Mouse (Mus musculus) CH12.LX (cell line): ENCODE measurements around the gene Sod2. TPM values are rescaled to one million over a fixed set of nuclear protein-coding genes. Genes with fewer than 3 reads are reported as not detected.

Experiments
- DNase-seq: peaks from one replicate; pipeline ENCODE4 v3.0.0-alpha.2; 2013; ENCODE audit errors: extremely low read depth
- H3K27ac ChIP-seq: 2 replicates; pipeline ENCODE4 v1.5.1; 2012; ENCODE audit warnings: low read depth, mild to moderate bottlenecking, control low read depth, moderate library complexity; ENCODE audit not compliant: insufficient read depth
- H3K27me3 ChIP-seq: replicated peaks from 2 replicates; pipeline ENCODE3; 2012; ENCODE audit warnings: inconsistent platforms
- H3K36me3 ChIP-seq, 2 experiments: replicated peaks in 1 of 2; 2 replicates each; pipeline versions ENCODE3 to v1.6.1; 2012; ENCODE audit warnings: inconsistent platforms in 1 of 2, low read length in 1 of 2, mild to moderate bottlenecking in 1 of 2, mixed read lengths in 1 of 2, moderate library complexity in 1 of 2; ENCODE audit not compliant: control insufficient read depth in 1 of 2, insufficient read depth in 1 of 2
- H3K4me1 ChIP-seq, 2 experiments: 2 replicates each; pipeline ENCODE4 v1.6.1; 2012; ENCODE audit warnings: inconsistent platforms in 1 of 2, moderate library complexity in 1 of 2; ENCODE audit not compliant: insufficient read depth in 2 of 2, control insufficient read depth in 1 of 2
- H3K4me2 ChIP-seq: 2 replicates; pipeline ENCODE4 v1.6.1; 2012; ENCODE audit warnings: low read depth, mild to moderate bottlenecking, control low read depth; ENCODE audit not compliant: poor library complexity, insufficient read depth, severe bottlenecking
- H3K4me3 ChIP-seq, 3 experiments: fragments of 150-350 bp in 1 of 3; sonication (generic) in 1 of 3; replicated peaks in 1 of 3; 2 replicates each; pipeline versions ENCODE3 to v1.5.1; 2011 to 2012; ENCODE audit warnings: low read depth in 2 of 3, low read length in 2 of 3, mild to moderate bottlenecking in 2 of 3, moderate library complexity in 2 of 3, control low read depth in 1 of 3, improper control_type of control experiment in 1 of 3, inconsistent platforms in 1 of 3, mixed read lengths in 1 of 3; ENCODE audit not compliant: poor library complexity in 1 of 3
- H3K79me2 ChIP-seq: replicated peaks from 2 replicates; pipeline ENCODE4 v1.6.1; 2012; ENCODE audit warnings: mild to moderate bottlenecking, moderate library complexity; ENCODE audit not compliant: control insufficient read depth, poor library complexity, insufficient read depth, severe bottlenecking; ENCODE audit errors: extremely low read depth
- H3K9ac ChIP-seq: 2 replicates; pipeline ENCODE4 v1.6.1; 2012; ENCODE audit warnings: low read depth, mild to moderate bottlenecking, control low read depth, moderate library complexity; ENCODE audit not compliant: insufficient read depth
- H3K9me3 ChIP-seq: replicated peaks from 2 replicates; pipeline ENCODE3; 2012; ENCODE audit warnings: low read length, inconsistent platforms, mixed read lengths
- BHLHE40 ChIP-seq: IDR thresholded peaks from 2 replicates; pipeline ENCODE4 v1.6.1; 2011; ENCODE audit warnings: mild to moderate bottlenecking, low read depth, low read length, improper control_type of control experiment
- CHD1 ChIP-seq: IDR thresholded peaks from 2 replicates; pipeline ENCODE4 v1.6.1; 2012; ENCODE audit warnings: low read depth, low read length, improper control_type of control experiment, inconsistent platforms
- CHD2 ChIP-seq: IDR thresholded peaks from 2 replicates; pipeline ENCODE4 v1.6.1; 2011; ENCODE audit warnings: low read length, improper control_type of control experiment
- E2F4 ChIP-seq: IDR thresholded peaks from 2 replicates; pipeline ENCODE4 v1.6.1; 2011; ENCODE audit warnings: low read depth, low read length, improper control_type of control experiment; ENCODE audit not compliant: insufficient replicate concordance
- ELF1 ChIP-seq: IDR thresholded peaks from 2 replicates; pipeline ENCODE4 v1.6.1; 2014; ENCODE audit warnings: low read depth, mild to moderate bottlenecking, inconsistent platforms, low read length, improper control_type of control experiment
- EP300 ChIP-seq: IDR thresholded peaks from 2 replicates; pipeline ENCODE4 v1.6.1; 2011; ENCODE audit warnings: low read length, improper control_type of control experiment
- ETS1 ChIP-seq: conservative IDR thresholded peaks from 2 replicates; pipeline ENCODE4 v1.6.1; 2012; ENCODE audit warnings: low read depth, mild to moderate bottlenecking, inconsistent platforms, low read length, improper control_type of control experiment, moderate library complexity
- GABPA ChIP-seq: IDR thresholded peaks from 2 replicates; pipeline ENCODE4 v1.6.1; 2012; ENCODE audit warnings: low read depth, low read length, improper control_type of control experiment, inconsistent platforms; ENCODE audit not compliant: insufficient replicate concordance
- HCFC1 ChIP-seq: IDR thresholded peaks from 2 replicates; pipeline ENCODE4 v1.6.1; 2012; ENCODE audit warnings: low read depth, mild to moderate bottlenecking, inconsistent platforms, low read length, improper control_type of control experiment
- IRF4 ChIP-seq: IDR thresholded peaks from 2 replicates; pipeline ENCODE4 v1.6.1; 2014; ENCODE audit warnings: low read depth, mild to moderate bottlenecking, inconsistent platforms, low read length, improper control_type of control experiment
- JUN ChIP-seq: IDR thresholded peaks from 2 replicates; pipeline ENCODE4 v1.6.1; 2011; ENCODE audit warnings: low read depth, mild to moderate bottlenecking, low read length, improper control_type of control experiment, moderate library complexity; ENCODE audit not compliant: insufficient read depth
- JUND ChIP-seq: conservative IDR thresholded peaks from 2 replicates; pipeline ENCODE4 v1.6.1; 2011; ENCODE audit warnings: low read depth, low read length, improper control_type of control experiment
- KAT2A ChIP-seq: IDR thresholded peaks from 2 replicates; pipeline ENCODE4 v1.6.1; 2012; ENCODE audit warnings: low read length, improper control_type of control experiment, inconsistent platforms; ENCODE audit not compliant: insufficient replicate concordance
- MAFK ChIP-seq: IDR thresholded peaks from 2 replicates; pipeline ENCODE4 v1.6.1; 2011; ENCODE audit warnings: low read length, improper control_type of control experiment; ENCODE audit not compliant: insufficient replicate concordance
- MAX ChIP-seq: IDR thresholded peaks from 2 replicates; pipeline ENCODE4 v1.6.1; 2011; ENCODE audit warnings: low read length, improper control_type of control experiment
- MAZ ChIP-seq: IDR thresholded peaks from 2 replicates; pipeline ENCODE4 v1.6.1; 2012; ENCODE audit warnings: low read depth, mild to moderate bottlenecking, inconsistent platforms, low read length, improper control_type of control experiment, moderate library complexity
- MEF2A ChIP-seq: IDR thresholded peaks from 2 replicates; pipeline ENCODE4 v1.6.1; 2014; ENCODE audit warnings: low read depth, mild to moderate bottlenecking, inconsistent platforms, low read length, improper control_type of control experiment, borderline replicate concordance
- MXI1 ChIP-seq: IDR thresholded peaks from 2 replicates; pipeline ENCODE4 v1.6.1; 2011; ENCODE audit warnings: mild to moderate bottlenecking, low read depth, low read length, improper control_type of control experiment
- MYC ChIP-seq: IDR thresholded peaks from 2 replicates; pipeline ENCODE4 v1.6.1; 2011; ENCODE audit warnings: low read depth, mild to moderate bottlenecking, improper control_type of control experiment, low read length
- NELFE ChIP-seq: IDR thresholded peaks from 2 replicates; pipeline ENCODE4 v1.6.1; 2011; ENCODE audit warnings: low read depth, low read length, improper control_type of control experiment
- NRF1 ChIP-seq: IDR thresholded peaks from 2 replicates; pipeline ENCODE4 v1.6.1; 2014; ENCODE audit warnings: low read depth, mild to moderate bottlenecking, inconsistent platforms, low read length, improper control_type of control experiment, moderate library complexity
- POLR2A ChIP-seq: IDR thresholded peaks from 2 replicates; pipeline ENCODE4 v1.6.1; 2011; ENCODE audit warnings: low read depth, mild to moderate bottlenecking, improper control_type of control experiment, low read length
- POLR2AphosphoS2 ChIP-seq: IDR thresholded peaks from 2 replicates; pipeline ENCODE4 v1.6.1; 2011; ENCODE audit warnings: low read depth, low read length, improper control_type of control experiment
- RAD21 ChIP-seq: IDR thresholded peaks from 2 replicates; pipeline ENCODE4 v1.6.1; 2011; ENCODE audit warnings: low read depth, mild to moderate bottlenecking, low read length, improper control_type of control experiment, moderate library complexity
- RCOR1 ChIP-seq: conservative IDR thresholded peaks from 2 replicates; pipeline ENCODE4 v1.6.1; 2012; ENCODE audit warnings: low read depth, mild to moderate bottlenecking, inconsistent platforms, low read length, improper control_type of control experiment
- SIN3A ChIP-seq: IDR thresholded peaks from 2 replicates; pipeline ENCODE4 v1.6.1; 2012; ENCODE audit warnings: low read length, improper control_type of control experiment, inconsistent platforms
- SMC3 ChIP-seq: IDR thresholded peaks from 2 replicates; pipeline ENCODE4 v1.6.1; 2011; ENCODE audit warnings: low read depth, low read length, improper control_type of control experiment
- TBP ChIP-seq: conservative IDR thresholded peaks from 2 replicates; pipeline ENCODE4 v1.6.1; 2011; ENCODE audit warnings: low read depth, low read length, improper control_type of control experiment
- TCF12 ChIP-seq: IDR thresholded peaks from 2 replicates; pipeline ENCODE4 v1.6.1; 2014; ENCODE audit warnings: low read depth, mild to moderate bottlenecking, inconsistent platforms, low read length, improper control_type of control experiment
- UBTF ChIP-seq: IDR thresholded peaks from 2 replicates; pipeline ENCODE4 v1.6.1; 2012; ENCODE audit warnings: low read depth, mild to moderate bottlenecking, inconsistent platforms, low read length, improper control_type of control experiment, moderate library complexity
- USF1 ChIP-seq: IDR thresholded peaks from 2 replicates; pipeline ENCODE4 v1.6.1; 2014; ENCODE audit warnings: low read depth, mild to moderate bottlenecking, inconsistent platforms, low read length, improper control_type of control experiment
- USF2 ChIP-seq: conservative IDR thresholded peaks from 2 replicates; pipeline ENCODE4 v1.6.1; 2011; ENCODE audit warnings: low read depth, low read length, improper control_type of control experiment
- ZC3H11A ChIP-seq: IDR thresholded peaks from 2 replicates; pipeline ENCODE4 v1.6.1; 2012; ENCODE audit warnings: low read depth, mild to moderate bottlenecking, inconsistent platforms, low read length, improper control_type of control experiment
- ZKSCAN1 ChIP-seq: IDR thresholded peaks from 2 replicates; pipeline ENCODE4 v1.6.1; 2012; ENCODE audit warnings: low read depth, inconsistent platforms, low read length, improper control_type of control experiment, borderline replicate concordance
- ZMIZ1 ChIP-seq: IDR thresholded peaks from 2 replicates; pipeline ENCODE4 v1.6.1; 2012; ENCODE audit warnings: low read depth, mild to moderate bottlenecking, inconsistent platforms, low read length, improper control_type of control experiment
- dilution Hi-C: fragments of 300-500 bp; cut with MboI; formaldehyde crosslinking; loops from 2 replicates; pipeline ENCODE4 v1.14.3; 2020; ENCODE audit warnings: low sequenced_read_pairs; ENCODE audit not compliant: extremely low pct_unique_long_range_greater_than_20kb, extremely low pct_ligation_motif_present
- in situ Hi-C: fragments of 300-500 bp; cut with MboI; formaldehyde crosslinking; loops from 3 replicates; pipeline ENCODE4 v1.14.3; 2019; ENCODE audit warnings: low sequenced_read_pairs, low pct_ligation_motif_present, low pct_unique_long_range_greater_than_20kb, mixed read lengths
- polyA plus RNA-seq: library from polyadenylated mRNA; unstranded; fragments of >175 nt; gene quantifications from 2 replicates; pipeline ENCODE4 v1.2.1, GENCODE M21; 2012; ENCODE audit warnings: low read depth; ENCODE audit not compliant: insufficient read length
- total RNA-seq, 2 experiments: library from RNA; depleted of rRNA; stranded (reverse); fragments of 300-350 nt in 1 of 2; fragments of >200 nt in 1 of 2; gene quantifications; 2 replicates each; pipeline ENCODE4 v1.2.3; 2012 to 2014

Sod2 gene
- total and polyA plus RNA-seq, 3 experiments, result 75.6 to 103 (median 89.2) TPM

DNA sequence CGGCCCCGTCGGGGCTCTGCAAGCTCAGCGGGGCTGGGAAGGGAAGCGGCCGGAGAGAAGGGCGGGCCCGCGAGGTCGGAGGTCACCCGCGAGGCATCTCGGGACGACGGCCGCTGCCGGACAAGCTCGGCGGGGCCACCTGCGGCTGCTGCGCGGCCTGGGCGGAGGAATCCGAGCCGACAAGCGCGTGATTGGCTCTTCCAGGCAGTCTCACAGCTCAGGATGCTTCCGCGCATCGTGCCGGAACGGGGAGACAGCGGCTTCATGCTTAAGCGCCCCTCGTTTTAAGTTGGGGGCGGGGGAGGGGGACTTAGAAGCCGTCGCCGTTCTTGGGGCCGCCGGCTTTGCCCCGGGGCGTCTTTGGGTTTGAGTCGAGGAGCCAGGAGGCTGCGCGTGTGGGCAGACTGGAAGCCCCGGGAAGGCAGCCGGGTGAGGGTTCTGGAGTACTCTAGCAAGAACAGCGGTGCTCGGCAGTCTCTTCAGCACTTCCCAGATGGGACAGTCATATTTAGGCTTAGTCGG, 14.1 kb upstream of the Sod2 start:
- peak overlapping the region; percentile 70 for H3K4me2 ChIP-seq
- in situ Hi-C loops, result no loop called here
- dilution Hi-C loops, result no loop called here

DNA sequence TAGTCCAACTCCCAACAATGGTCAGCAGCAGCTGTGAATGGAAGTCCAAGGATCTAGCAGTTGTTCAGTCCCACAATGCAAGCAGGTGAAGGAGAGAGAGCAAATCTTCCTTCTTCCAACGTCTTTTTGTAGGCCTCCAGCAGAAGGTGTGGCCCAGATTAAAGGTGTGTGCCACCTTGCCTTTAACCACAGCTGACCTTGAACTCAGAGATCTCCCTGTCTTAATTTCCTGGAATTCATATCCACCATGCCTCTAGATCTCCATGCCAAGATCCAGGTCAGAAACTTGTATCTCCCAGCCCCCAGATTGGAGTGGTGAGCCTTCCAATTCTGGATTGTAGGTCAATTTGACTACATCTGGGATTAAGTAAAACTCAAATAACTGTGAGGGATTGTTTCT, 12.6 kb upstream of the Sod2 start, which contains the start of gene Wtap:
TSS of gene Wtap (minus strand) at position 101 of the 400 bp plus-strand sequence.
- H3K4me3 ChIP-seq, result peak within 1 kb of the TSS; percentile 84 to 99 (median 87)

More for the DNA sequence above, 14.1 kb upstream of the Sod2 start:
- Histone ChIP-seq H3K9ac (peak overlapping the region; percentile 96), H3K27ac (peak overlapping the region; percentile 51), H3K4me1 (peaks cover 0 to 26% of the 10 kb centered on the region in 2 experiments; a peak in 2 of 4 replicates), H3K4me3 (peak overlapping the region; percentile 84 to 99 (median 87)), H3K9me3 (no peaks in the 10 kb centered on the region), H3K36me3 (peaks cover 0 to 8% of the 10 kb centered on the region in 2 experiments), H3K27me3 (no peaks in the 10 kb centered on the region)
- DNase-seq, result peak; percentile 91
- TF ChIP-seq IRF4 (peak; percentile 68; the same call in 1 of the 2 replicates), CHD2 (peak; percentile 96), MAX (peak; percentile 94), USF1 (no peak), MYC (peak; percentile 86; the same call in 1 of the 2 replicates), ZC3H11A (no peak), UBTF (0 out of 2 replicates have a peak, but pooled peaks have one; percentile 73), GABPA (peak; percentile 7; the same call in 1 of the 2 replicates), JUN (no peak), POLR2A (peak; percentile 79), BHLHE40 (peak; percentile 65), ZKSCAN1 (peak; percentile 51; the same call in 1 of the 2 replicates), TBP (no peak; the same call in 1 of the 2 replicates), NRF1 (peak; percentile 62), NELFE (peak; percentile 80; the same call in 1 of the 2 replicates), JUND (no peak), MEF2A (peak; percentile 87), MXI1 (peak; percentile 88), EP300 (no peak), MAZ (peak; percentile 87; the same call in 1 of the 2 replicates), RCOR1 (peak; percentile 46; the same call in 1 of the 2 replicates), E2F4 (0 out of 2 replicates have a peak, but pooled peaks have one; percentile 40), TCF12 (peak; percentile 94), HCFC1 (peak; percentile 83), RAD21 (no peak), ZMIZ1 (peak; percentile 81), ETS1 (peak; percentile 41; the same call in 1 of the 2 replicates), ELF1 (peak; percentile 84), SIN3A (peak; percentile 90; the same call in 1 of the 2 replicates), KAT2A (peak; percentile 98), USF2 (no peak), POLR2AphosphoS2 (peak; percentile 25; the same call in 1 of the 2 replicates), SMC3 (no peak)
- TF ChIP-seq, all 38 proteins: peak for 24
- peaks cover 34% of the 10 kb centered on the region for H3K79me2 ChIP-seq

More for the DNA sequence above, 12.6 kb upstream of the Sod2 start, which contains the start of gene Wtap:
- no peaks in the 10 kb centered on the region for H3K9me3 ChIP-seq
- no peaks in the 10 kb centered on the region for H3K36me3 ChIP-seq
- dilution Hi-C loops, result no loop called here
- in situ Hi-C loops, result no loop called here
- H3K9ac ChIP-seq, result peak within 1 kb of the TSS; percentile 96
- H3K79me2 ChIP-seq, result peaks cover 19% of the 10 kb centered on the region
- H3K4me2 ChIP-seq, result peak within 1 kb of the TSS; percentile 70; the same call in 1 of the 2 replicates
- no peaks in the 10 kb centered on the region for H3K27me3 ChIP-seq
- H3K27ac ChIP-seq, result no peak within 1 kb of the TSS
- DNase-seq, result no peak
- TF ChIP-seq BHLHE40, result no peak
- no peak for TF ChIP-seq EP300
- no peak for TF ChIP-seq GABPA
- TF ChIP-seq CHD1, result no peak
- TF ChIP-seq MAFK, result no peak
- no peak for TF ChIP-seq IRF4
- no peak for TF ChIP-seq ZMIZ1
- TF ChIP-seq ETS1, result no peak
- TF ChIP-seq ELF1, result no peak
- TF ChIP-seq MEF2A, result no peak
- H3K4me1 ChIP-seq, result peaks cover 0 to 15% of the 10 kb centered on the region in 2 experiments; a peak in 2 of 4 replicates
